Mouse (Mus musculus) bone marrow macrophage, adult 2 months (primary cell): ENCODE data around the gene Ifna15.

Source experiments
- CTCF ChIP-seq: IDR thresholded peaks from 2 replicates; pipeline ENCODE4 v1.5.1; 2012; ENCODE audit warnings: low read depth, mild to moderate bottlenecking, low read length, moderate library complexity
- POLR2A ChIP-seq: IDR thresholded peaks from 2 replicates; pipeline ENCODE4 v1.6.1; 2012; ENCODE audit warnings: mild to moderate bottlenecking, low read depth, low read length, borderline replicate concordance

- TF ChIP-seq CTCF = no peak
- TF ChIP-seq POLR2A = no peak
Measured at GRCm38 (mm10) chr4:88530271-88530670, 27.8 kb downstream of the Ifna15 start.
